Mouse (Mus musculus) C2C12 (cell line): ENCODE results near the gene Stra8.

Experiments
- CEBPB ChIP-seq: IDR thresholded peaks from one replicate; pipeline ENCODE4 v1.6.1; 2011; ENCODE audit warnings: low read depth, mild to moderate bottlenecking, control low read depth, moderate library complexity
- CTCF ChIP-seq: IDR thresholded peaks from one replicate; pipeline ENCODE4 v1.5.1; 2011; ENCODE audit not compliant: control insufficient read depth, insufficient read depth, insufficient read length
- FOSL1 ChIP-seq: IDR thresholded peaks from one replicate; pipeline ENCODE4 v1.8.0; 2011; ENCODE audit warnings: mild to moderate bottlenecking, low read length; ENCODE audit not compliant: poor library complexity, insufficient read depth, severe bottlenecking
- MAX ChIP-seq: IDR thresholded peaks from one replicate; pipeline ENCODE4 v1.6.1; 2011; ENCODE audit warnings: mild to moderate bottlenecking, control low read depth
- MYOD1 ChIP-seq: IDR thresholded peaks from one replicate; pipeline ENCODE4 v1.6.1; 2011; ENCODE audit warnings: low read depth; ENCODE audit not compliant: control insufficient read depth, insufficient read length
- MYOG ChIP-seq: IDR thresholded peaks from one replicate; pipeline ENCODE4 v1.6.1; 2011; ENCODE audit not compliant: control insufficient read depth, insufficient read length; ENCODE audit errors: extremely low read depth
- USF1 ChIP-seq: IDR thresholded peaks from one replicate; pipeline ENCODE4 v1.6.1; 2011; ENCODE audit warnings: low read depth, mild to moderate bottlenecking, control low read depth, moderate library complexity

- TF ChIP-seq MYOD1 (no peak), CTCF (no peak), MYOG (no peak), USF1 (no peak), MAX (no peak), FOSL1 (no peak), CEBPB (no peak)
These were observed 22.5 kb downstream of the Stra8 start for GRCm38 (mm10) chr6:34942446-34942845.
